Mouse (Mus musculus) B cell, adult 67 days (primary cell): ENCODE data around the gene Rpl10l. TPM values are rescaled to one million over a fixed set of nuclear protein-coding genes. Genes with fewer than 3 reads are reported as not detected.

ENCODE experiments used
- total RNA-seq, 2 experiments: library from RNA; stranded (reverse); gene quantifications; 4 replicates each; pipeline ENCODE4 v1.2.4; 2023

Gene Rpl10l
- not detected for total RNA-seq

DNA sequence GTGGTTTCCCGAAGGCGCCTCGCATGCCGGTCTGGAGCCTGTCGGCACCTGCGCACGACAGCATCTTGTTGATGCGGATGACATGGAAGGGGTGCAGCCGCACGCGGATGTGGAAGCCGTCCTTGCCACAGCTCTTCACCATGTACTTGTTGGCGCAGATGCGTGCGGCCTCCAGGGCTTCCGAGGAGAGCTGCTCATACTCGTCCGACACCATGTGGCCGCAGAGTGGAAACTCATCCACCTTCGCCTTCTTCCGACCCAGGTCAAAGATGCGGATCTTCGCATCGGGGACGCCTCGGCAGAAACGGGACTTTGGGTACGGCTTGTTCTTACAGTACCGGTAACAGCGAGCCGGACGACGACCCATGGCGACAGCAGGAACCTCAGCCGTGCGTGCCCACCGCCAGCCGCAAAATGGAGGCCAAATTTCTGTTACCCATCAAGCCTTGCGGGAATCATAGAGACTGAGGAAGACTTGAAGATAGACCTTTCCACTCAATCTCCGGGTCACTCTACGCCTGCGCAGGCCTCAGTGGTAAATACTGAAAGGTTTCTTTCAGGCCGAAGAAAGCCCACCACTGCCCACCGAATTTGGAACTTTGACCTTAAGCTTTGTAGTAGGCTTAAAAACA lies at the start of gene Rpl10l:
Rpl10l (minus strand) TSS at position 411 of the 632 bp plus-strand sequence.

